Mouse (Mus musculus) liver, embryonic 14.5 days (tissue): ENCODE data around the gene Atp5g2. TPM values are rescaled to one million over a fixed set of nuclear protein-coding genes. Genes with fewer than 3 reads are reported as not detected.
"Not testable (repeated sequence)": the region's sequence is repeated elsewhere in the genome, so short reads cannot be mapped to it uniquely, and the experiment has no call there.

Source experiments
- ATAC-seq: fragments of 200-750 bp; cut with Nextera tagmentation; 2 replicates; pipeline ENCODE4 v1.8.0; 2017; ENCODE audit warnings: moderate number of reproducible peaks, mild to moderate bottlenecking, moderate library complexity; ENCODE audit not compliant: insufficient read depth
- DNase-seq, 3 experiments: peaks; one replicate each; pipeline ENCODE4 v3.0.0-alpha.2; 2012 to 2013; ENCODE audit warnings: low read depth in 3 of 3, low spot score in 3 of 3
- H3K27ac ChIP-seq: fragments of 300-500 bp; sonication (generic); 2 replicates; pipeline ENCODE4 v1.5.1; 2014; ENCODE audit warnings: moderate library complexity, mild to moderate bottlenecking, control low read depth, inconsistent platforms
- H3K27me3 ChIP-seq: fragments of 300-500 bp; sonication (generic); 2 replicates; pipeline ENCODE4 v1.6.1; 2014; ENCODE audit warnings: mild to moderate bottlenecking, low read length, moderate library complexity; ENCODE audit not compliant: control insufficient read depth, insufficient read depth
- H3K36me3 ChIP-seq: fragments of 300-500 bp; sonication (generic); replicated peaks from 2 replicates; pipeline ENCODE4 v1.6.1; 2014; ENCODE audit warnings: low read depth; ENCODE audit not compliant: control insufficient read depth, insufficient read depth
- H3K4me1 ChIP-seq, 2 experiments: fragments of 200-500 bp in 1 of 2; fragments of 300-500 bp in 1 of 2; sonication (generic) in 1 of 2; replicated peaks; 2 replicates each; pipeline ENCODE4 v1.6.1; 2012 to 2014; ENCODE audit warnings: antibody characterized with exemption in 1 of 2, inconsistent platforms in 1 of 2, low read length in 1 of 2; ENCODE audit not compliant: control insufficient read depth in 2 of 2, insufficient read depth in 2 of 2
- H3K4me2 ChIP-seq: fragments of 300-500 bp; sonication (generic); 2 replicates; pipeline ENCODE4 v1.6.1; 2014; ENCODE audit warnings: low read depth, mild to moderate bottlenecking, control low read depth, moderate library complexity
- H3K4me3 ChIP-seq, 2 experiments: fragments of 200-500 bp in 1 of 2; fragments of 300-500 bp in 1 of 2; sonication (generic) in 1 of 2; 2 replicates each; pipeline ENCODE4 v1.5.1; 2012 to 2014; ENCODE audit warnings: low read depth in 2 of 2, low read length in 2 of 2, mild to moderate bottlenecking in 2 of 2, control low read depth in 1 of 2, inconsistent platforms in 1 of 2, moderate library complexity in 1 of 2; ENCODE audit not compliant: insufficient read depth in 1 of 2
- H3K9ac ChIP-seq: fragments of 300-500 bp; sonication (generic); replicated peaks from 2 replicates; pipeline ENCODE4 v1.6.1; 2014; ENCODE audit warnings: mild to moderate bottlenecking, control low read depth, moderate library complexity
- H3K9me3 ChIP-seq: fragments of 300-500 bp; sonication (generic); 2 replicates; pipeline ENCODE4 v1.6.1; 2016; ENCODE audit warnings: low read length, mixed read lengths; ENCODE audit not compliant: control insufficient read depth
- CTCF ChIP-seq: IDR thresholded peaks from 2 replicates; pipeline ENCODE4 v1.5.1; 2016; ENCODE audit warnings: antibody characterized with exemption, low read depth, control low read depth
- EP300 ChIP-seq: IDR thresholded peaks from 2 replicates; pipeline ENCODE4 v1.6.1; 2016; ENCODE audit warnings: antibody characterized with exemption, low read depth
- WGBS: fragments of 180-500 bp; shearing (Covaris S2); extraction: QIAGEN DNeasy Blood & Tissue Kit; methylation state at CpG from one replicate; pipeline ENCODE4 v1.1.7; 2014; ENCODE audit not compliant: insufficient replicate concordance; 5-methylcytosine and 5-hydroxymethylcytosine counted together
- polyA plus RNA-seq, 2 experiments: library from polyadenylated mRNA; depleted of rRNA in 1 of 2; stranded (reverse) in 1 of 2; unstranded in 1 of 2; fragments of >200 nt; fragmentation: Nextera tagmentation in 1 of 2; extraction: Ambion mirVana in 1 of 2; gene quantifications; 2 replicates each; pipeline versions ENCODE4 v1.2.1 to v1.2.3; 2012 to 2014

Atp5g2 gene
- polyA plus RNA-seq, 2 experiments, result 38.4 to 227 TPM

GRCm38 (mm10) chr15:102657926-102658381 lies 14.2 kb downstream of the Atp5g2 start:
- Histone ChIP-seq H3K4me3 (no peak overlapping the region), H3K36me3 (peaks cover 8% of the 10 kb centered on the region), H3K27me3 (no peaks in the 10 kb centered on the region), H3K27ac (no peak overlapping the region), H3K9ac (no peak overlapping the region), H3K4me1 (peaks cover 0 to under 1% of the 10 kb centered on the region in 2 experiments; a peak in 1 of 4 replicates), H3K9me3 (no peaks in the 10 kb centered on the region), H3K4me2 (no peak overlapping the region)
- 77% methylated on average over 3 of the region's 3 CpGs for WGBS
- ATAC-seq (no peak), DNase-seq (no peak)
- TF ChIP-seq CTCF (no peak), EP300 (no peak)

- no peak for DNase-seq
- H3K4me3 ChIP-seq, result no peak overlapping the region
- peaks cover 0 to 2% of the 10 kb centered on the region in 2 experiments; a peak in 1 of 4 replicates for H3K4me1 ChIP-seq
- H3K27me3 ChIP-seq, result no peaks in the 10 kb centered on the region
- no peak overlapping the region for H3K9ac ChIP-seq
- H3K36me3 ChIP-seq, result no peaks in the 10 kb centered on the region; the same call in 1 of the 2 replicates
- 35% methylated on average over 4 of the region's 4 CpGs for WGBS
- H3K9me3 ChIP-seq, result no peaks in the 10 kb centered on the region
- no peak for ATAC-seq
- H3K4me2 ChIP-seq, result no peak overlapping the region
- TF ChIP-seq EP300, result no peak
- no peak for TF ChIP-seq CTCF
- no peak overlapping the region for H3K27ac ChIP-seq
Measured at GRCm38 (mm10) chr15:102656658-102657057, 15.5 kb downstream of the Atp5g2 start.

DNA sequence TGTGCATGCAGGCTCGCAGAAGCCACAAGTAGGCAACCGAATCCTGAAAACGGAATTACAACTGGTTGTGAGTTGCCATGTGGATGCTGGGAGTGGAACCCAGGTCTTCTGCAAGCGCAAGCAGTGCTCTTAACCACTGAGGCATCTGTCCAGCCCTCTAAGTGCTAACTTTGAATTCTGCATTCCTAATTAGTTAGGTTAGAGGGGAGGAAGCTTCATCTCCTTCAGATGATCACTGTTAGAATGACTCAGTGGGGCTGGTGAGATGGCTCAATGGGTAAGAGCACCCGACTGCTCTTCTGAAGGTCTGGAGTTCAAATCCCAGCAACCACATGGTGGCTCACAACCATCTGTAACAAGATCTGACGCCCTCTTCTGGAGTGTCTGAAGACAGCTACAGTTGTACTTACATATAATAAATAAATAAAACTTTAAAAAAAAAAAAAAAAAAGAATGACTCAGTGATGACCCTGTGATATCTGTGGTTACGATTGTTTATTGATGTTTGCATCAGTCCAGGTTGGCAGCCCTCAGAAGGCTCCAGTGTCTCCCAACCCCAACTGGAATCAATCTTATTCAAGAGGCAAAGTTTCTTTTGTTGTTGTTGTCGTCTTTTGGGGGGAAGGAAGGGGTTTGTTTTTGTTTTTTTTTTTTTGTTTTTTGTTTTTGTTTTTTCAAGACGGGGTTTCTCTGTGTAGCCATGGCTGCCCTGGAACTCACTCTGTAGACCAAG lies 20.1 kb downstream of the Atp5g2 start:
- H3K27me3 ChIP-seq, DNase-seq, H3K9ac ChIP-seq, H3K4me1 ChIP-seq, H3K4me3 ChIP-seq, H3K36me3 ChIP-seq, H3K27ac ChIP-seq, H3K4me2 ChIP-seq, ATAC-seq, H3K9me3 ChIP-seq: not testable (repeated sequence)
- 74% methylated on average over 8 of the region's 9 CpGs for WGBS

GRCm38 (mm10) chr15:102651107-102651506 lies 21.0 kb downstream of the Atp5g2 start:
- no peaks in the 10 kb centered on the region for H3K36me3 ChIP-seq
- H3K4me2 ChIP-seq, result no peak overlapping the region
- H3K4me3 ChIP-seq, result no peak overlapping the region
- no peak overlapping the region for H3K9ac ChIP-seq
- 0 out of 4 replicates have a peak, but pooled peaks cover 0 to 2% of the 10 kb centered on the region in 2 experiments for H3K4me1 ChIP-seq
- no peak for DNase-seq
- H3K27me3 ChIP-seq, result no peaks in the 10 kb centered on the region
- TF ChIP-seq CTCF (no peak), EP300 (no peak)
- no peaks in the 10 kb centered on the region for H3K9me3 ChIP-seq
- H3K27ac ChIP-seq, result no peak overlapping the region
- no peak for ATAC-seq
- 64% methylated on average over 3 of the region's 3 CpGs for WGBS

DNA sequence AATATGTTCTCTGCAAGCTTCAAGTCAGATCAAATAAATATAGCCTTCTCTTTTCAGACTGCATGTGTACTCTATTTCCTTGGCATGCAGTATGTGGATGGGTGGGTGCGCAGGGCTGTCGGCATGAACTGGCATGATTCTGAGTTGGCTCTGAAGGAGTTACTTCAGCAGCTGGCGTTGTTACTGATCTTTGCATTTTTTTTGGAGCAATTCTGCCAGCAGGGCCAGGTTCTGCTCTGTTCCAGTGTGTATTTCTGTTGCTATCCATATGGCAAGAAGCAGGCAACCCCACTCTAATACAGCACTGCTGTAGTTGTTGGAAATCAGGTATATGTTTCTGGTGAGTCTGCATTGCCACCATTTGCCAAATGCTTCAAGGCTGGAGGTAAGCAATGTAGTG lies 36.3 kb downstream of the Atp5g2 start:
- H3K4me3 ChIP-seq, result no peak overlapping the region
- H3K36me3 ChIP-seq, result no peaks in the 10 kb centered on the region
- H3K4me2 ChIP-seq, result no peak overlapping the region
- WGBS, result 73% methylated on average over 3 of the region's 3 CpGs
- H3K27ac ChIP-seq, result no peak overlapping the region
- no peaks in the 10 kb centered on the region for H3K27me3 ChIP-seq
- TF ChIP-seq CTCF (no peak), EP300 (no peak)
- no peak for ATAC-seq
- no peaks in the 10 kb centered on the region for H3K9me3 ChIP-seq
- no peak for DNase-seq
- no peak overlapping the region for H3K9ac ChIP-seq
- H3K4me1 ChIP-seq, result no peaks in the 10 kb centered on the region; a peak in 1 of 4 replicates
